Comparison of ENCODE assay signal across 27 mouse cellular contexts in the genomic region with DNA sequence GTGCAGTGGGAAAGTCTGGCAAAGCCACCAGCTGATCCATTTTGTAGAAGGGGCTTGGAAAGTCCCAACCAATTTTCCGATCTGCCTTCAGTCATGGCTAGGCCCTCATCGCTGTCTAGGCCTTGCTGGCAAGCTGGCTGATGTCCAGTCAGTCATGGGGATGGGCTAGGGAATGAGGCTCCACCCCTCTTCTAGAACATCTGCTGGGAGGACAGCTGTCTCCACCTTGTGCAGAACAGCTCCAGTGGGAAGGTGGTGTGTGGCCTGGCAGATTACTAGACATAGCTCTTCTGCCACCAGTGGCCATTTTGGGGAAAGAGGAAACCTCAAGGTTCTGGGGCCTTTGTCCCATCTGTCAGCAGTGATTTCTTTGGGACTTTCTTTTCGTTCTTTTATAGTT. TPM values are rescaled to one million over a fixed set of nuclear protein-coding genes. Genes with fewer than 3 reads are reported as not detected.
A peak's percentile ranks its signal among the peaks of the same experiment; 100 is the strongest.
DNase-seq lines count a peak whose midpoint lies in the region; ATAC-seq and TF ChIP-seq lines count a peak whose summit lies in the region.
"Had no signal": no experiment of that assay in that cellular context is flagged by ENCODE, and none has a peak within 500 bp of the region (broad histone marks: within the 10 kb centered on the region; RNA-seq: fewer than 3 reads in every experiment).

No protein-coding gene starts in this region.

- H3K27me3 ChIP-seq in heart, adult 2 months (ENCODE audit: control insufficient read depth, insufficient read depth, low read length): no peaks in the 10 kb centered on the region
- H3K27me3 ChIP-seq in heart, embryonic 12.5 days (replicated peaks): peaks cover 18% of the 10 kb centered on the region
- H3K27me3 ChIP-seq in embryonic facial prominence, embryonic 15.5 days: no peaks in the 10 kb centered on the region
- H3K27me3 ChIP-seq in stomach, postnatal 0 days (ENCODE audit: control insufficient read depth, insufficient read depth, low read length): no peaks in the 10 kb centered on the region
- H3K27me3 ChIP-seq in hindbrain, embryonic 16.5 days (replicated peaks; ENCODE audit: control insufficient read depth, insufficient read depth, low read length): no peaks in the 10 kb centered on the region
- H3K27me3 ChIP-seq: forebrain, embryonic 15.5 days had no signal

- no peaks in the 10 kb centered on the region for H3K79me2 ChIP-seq in heart, adult 2 months (replicated peaks; ENCODE audit: control insufficient read depth, insufficient read depth, low read length)

- TF ChIP-seq EP300 in heart, adult 2 months (IDR thresholded peaks at IDR 0.05; ENCODE audit: insufficient read depth, low read depth, low read length): no peak
- TF ChIP-seq EP300 in stomach, postnatal 0 days (optimal IDR thresholded peaks at IDR 0.05): no peak

- H3K27ac ChIP-seq in heart, adult 2 months: no peak overlapping the region
- no peak overlapping the region for H3K27ac ChIP-seq in heart, embryonic 12.5 days (ENCODE audit: poor library complexity, severe bottlenecking)
- H3K27ac ChIP-seq in embryonic facial prominence, embryonic 15.5 days (replicated peaks): 0 out of 2 replicates have a peak overlapping the region, but pooled peaks have one; percentile 12
- H3K27ac ChIP-seq in stomach, postnatal 0 days (replicated peaks): no peak overlapping the region
- no peak overlapping the region for H3K27ac ChIP-seq in hindbrain, embryonic 16.5 days (ENCODE audit: low read depth, low read length)
- H3K27ac ChIP-seq: embryonic facial prominence, embryonic 13.5 days; forebrain, embryonic 15.5 days; hindbrain, embryonic 10.5 days; hindbrain, postnatal 0 days; midbrain, embryonic 13.5 days had no signal

- intact Hi-C loops in heart, adult 2 months (cut with DNase I): no loop called here
- intact Hi-C loops in heart, postnatal 14 days (cut with DNase I): no loop called here

- no peaks in the 10 kb centered on the region for H3K4me1 ChIP-seq in heart, adult 2 months (ENCODE audit: control insufficient read depth, insufficient read depth, low read length)
- no peaks in the 10 kb centered on the region for H3K4me1 ChIP-seq in heart, embryonic 12.5 days (replicated peaks)
- H3K4me1 ChIP-seq in embryonic facial prominence, embryonic 15.5 days: peaks cover 15% of the 10 kb centered on the region; the same call in 1 of the 2 replicates
- no peaks in the 10 kb centered on the region for H3K4me1 ChIP-seq in stomach, postnatal 0 days (replicated peaks; ENCODE audit: control insufficient read depth, insufficient read depth)
- H3K4me1 ChIP-seq in hindbrain, embryonic 16.5 days (ENCODE audit: control insufficient read depth, insufficient read depth, low read depth, low read length): no peaks in the 10 kb centered on the region
- H3K4me1 ChIP-seq: megakaryocyte, embryonic 14.5 days had no signal

- no peaks in the 10 kb centered on the region for H3K36me3 ChIP-seq in heart, adult 2 months (ENCODE audit: control insufficient read depth, insufficient read depth, low read length)
- H3K36me3 ChIP-seq in heart, embryonic 12.5 days: no peaks in the 10 kb centered on the region
- H3K36me3 ChIP-seq in embryonic facial prominence, embryonic 15.5 days: no peaks in the 10 kb centered on the region
- no peaks in the 10 kb centered on the region for H3K36me3 ChIP-seq in stomach, postnatal 0 days (ENCODE audit: control insufficient read depth, insufficient read depth, low read length)
- no peaks in the 10 kb centered on the region for H3K36me3 ChIP-seq in hindbrain, embryonic 16.5 days (ENCODE audit: control insufficient read depth, insufficient read depth, low read length)
- H3K36me3 ChIP-seq: embryonic facial prominence, embryonic 13.5 days; forebrain, embryonic 15.5 days; hindbrain, embryonic 10.5 days; midbrain, embryonic 13.5 days had no signal

- no peak for TF ChIP-seq POLR2A in heart, adult 2 months (IDR thresholded peaks at IDR 0.05; ENCODE audit: insufficient read depth, low read depth, low read length)

- no peak overlapping the region for H3K4me2 ChIP-seq in heart, embryonic 12.5 days
- no peak overlapping the region for H3K4me2 ChIP-seq in embryonic facial prominence, embryonic 15.5 days (replicated peaks)
- no peak overlapping the region for H3K4me2 ChIP-seq in stomach, postnatal 0 days (replicated peaks; ENCODE audit: low read depth)
- H3K4me2 ChIP-seq in hindbrain, embryonic 16.5 days (ENCODE audit: low read length): no peak overlapping the region
- H3K4me2 ChIP-seq: embryonic facial prominence, embryonic 13.5 days; forebrain, embryonic 15.5 days; liver, embryonic 11.5 days; midbrain, embryonic 13.5 days had no signal

- 77% methylated on average over 3 of the region's 3 CpGs for WGBS in heart, adult 2 months
- 74% methylated on average over 3 of the region's 3 CpGs for WGBS in heart, embryonic 12.5 days
- 62% methylated on average over 3 of the region's 3 CpGs for WGBS in embryonic facial prominence, embryonic 15.5 days
- WGBS in stomach, postnatal 0 days: 70% methylated on average over 3 of the region's 3 CpGs
- 82% methylated on average over 3 of the region's 3 CpGs for WGBS in hindbrain, embryonic 16.5 days

- H3K9me3 ChIP-seq in heart, embryonic 12.5 days (replicated peaks): no peaks in the 10 kb centered on the region
- no peaks in the 10 kb centered on the region for H3K9me3 ChIP-seq in embryonic facial prominence, embryonic 15.5 days (replicated peaks)
- H3K9me3 ChIP-seq in stomach, postnatal 0 days (ENCODE audit: control insufficient read depth, low read length): no peaks in the 10 kb centered on the region
- H3K9me3 ChIP-seq in hindbrain, embryonic 16.5 days (ENCODE audit: control insufficient read depth, low read length): no peaks in the 10 kb centered on the region
- H3K9me3 ChIP-seq: embryonic facial prominence, embryonic 13.5 days; forebrain, embryonic 15.5 days; hindbrain, embryonic 10.5 days; megakaryocyte, embryonic 14.5 days; midbrain, embryonic 13.5 days had no signal

- H3K4me3 ChIP-seq in heart, adult 2 months: no peak overlapping the region
- H3K4me3 ChIP-seq in heart, embryonic 12.5 days: no peak overlapping the region
- H3K4me3 ChIP-seq in embryonic facial prominence, embryonic 15.5 days (replicated peaks): no peak overlapping the region
- no peak overlapping the region for H3K4me3 ChIP-seq in stomach, postnatal 0 days (ENCODE audit: low read depth, low read length)
- no peak overlapping the region for H3K4me3 ChIP-seq in hindbrain, embryonic 16.5 days (ENCODE audit: low read length)
- H3K4me3 ChIP-seq: embryonic facial prominence, embryonic 13.5 days; forebrain, embryonic 15.5 days; hindbrain, embryonic 10.5 days; megakaryocyte, embryonic 14.5 days; midbrain, embryonic 13.5 days had no signal

- H3K9ac ChIP-seq in heart, adult 2 months (ENCODE audit: low read depth, low read length): no peak overlapping the region
- no peak overlapping the region for H3K9ac ChIP-seq in heart, embryonic 12.5 days
- no peak overlapping the region for H3K9ac ChIP-seq in embryonic facial prominence, embryonic 15.5 days
- no peak overlapping the region for H3K9ac ChIP-seq in stomach, postnatal 0 days (ENCODE audit: low read length)
- no peak overlapping the region for H3K9ac ChIP-seq in hindbrain, embryonic 16.5 days (ENCODE audit: low read depth, low read length)
- H3K9ac ChIP-seq: embryonic facial prominence, embryonic 13.5 days; forebrain, embryonic 15.5 days; liver, postnatal 0 days; midbrain, embryonic 13.5 days had no signal

- DNase-seq in heart, adult 2 months: peak; percentile 13 to 30
- DNase-seq in heart, postnatal 14 days: peak; percentile 22 to 29
- DNase-seq in stomach, postnatal 0 days (ENCODE audit: low spot score): peak; percentile 9
- DNase-seq in thymus, postnatal 14 days: no peak
- DNase-seq: adrenal gland, postnatal 10 days; cerebellum, adult 18-20 months; cerebellum, postnatal 14 days; gastrocnemius, postnatal 10 days; kidney, adult 9 months; kidney, postnatal 14 days; liver, postnatal 0 days; right cerebral cortex, postnatal 14 days; thymus, postnatal 25 days had no signal

- no peak for ATAC-seq in heart, embryonic 12.5 days (ENCODE audit: insufficient number of reproducible peaks, low FRiP score)
- ATAC-seq in embryonic facial prominence, embryonic 15.5 days (ENCODE audit: insufficient number of reproducible peaks, low FRiP score, low TSS enrichment, low read depth): no peak
- no peak for ATAC-seq in stomach, postnatal 0 days (ENCODE audit: low FRiP score, low TSS enrichment)
- no peak for ATAC-seq in hindbrain, embryonic 16.5 days
- ATAC-seq: forebrain, embryonic 15.5 days; hindbrain, postnatal 0 days; intestine, embryonic 16.5 days; liver, postnatal 0 days; midbrain, embryonic 13.5 days had no signal

- TF ChIP-seq CTCF in heart, adult 2 months (IDR thresholded peaks at IDR 0.05): no peak
- TF ChIP-seq CTCF in stomach, postnatal 0 days (IDR thresholded peaks at IDR 0.05; ENCODE audit: low read depth): no peak

RNA-seq across cellular contexts. Expression of a gene that starts 7.3 kb away (rescaled TPM):
- total RNA-seq in heart, adult 2 months (2021): not detected
- 0.14 TPM in 1 of 2 replicates, not detected in the other for polyA plus RNA-seq in heart, adult 2 months (2012; rRNA removed)
- 1.3 TPM in 2 replicates for polyA plus RNA-seq in heart, embryonic 12.5 days (2016; fragmentation: Nextera tagmentation; extraction: Ambion mirVana)
- 10.2 and 10.7 TPM in 2 replicates for polyA plus RNA-seq in embryonic facial prominence, embryonic 15.5 days (2015; fragmentation: Nextera tagmentation; extraction: Ambion mirVana)
- total RNA-seq in heart, postnatal 14 days (2021): under 1 TPM; 0.62 to 0.63 TPM
- 3.5 and 4.1 TPM in 2 replicates for polyA plus RNA-seq in stomach, postnatal 0 days (2015; fragmentation: Nextera tagmentation; extraction: Ambion mirVana)
- 20.1 and 26.6 TPM in 2 replicates for polyA plus RNA-seq in hindbrain, embryonic 16.5 days (2015; fragmentation: Nextera tagmentation; extraction: Ambion mirVana)
- total RNA-seq: MEL; monocyte, adult 5-6 weeks had no signal
- polyA plus RNA-seq: C2C12; liver, embryonic 11.5 days; liver, postnatal 0 days had no signal

RNA-seq across cellular contexts. Expression of a gene that starts 26.0 kb away (rescaled TPM):
- 10 to 100 TPM in 1 of 2 experiments, 1 to 10 TPM in 1; 9.0 to 10.2 TPM for total RNA-seq in heart, adult 2 months (2021)
- 7.8 and 11.1 TPM in 2 replicates for polyA plus RNA-seq in heart, adult 2 months (2012; rRNA removed)
- 17.0 and 18.2 TPM in 2 replicates for polyA plus RNA-seq in heart, embryonic 12.5 days (2016; fragmentation: Nextera tagmentation; extraction: Ambion mirVana)
- 25.0 and 26.0 TPM in 2 replicates for polyA plus RNA-seq in embryonic facial prominence, embryonic 15.5 days (2015; fragmentation: Nextera tagmentation; extraction: Ambion mirVana)
- total RNA-seq in heart, postnatal 14 days (2021): 10 to 100 TPM; 11.8 to 12.2 TPM
- polyA plus RNA-seq in stomach, postnatal 0 days (2015; fragmentation: Nextera tagmentation; extraction: Ambion mirVana): 12.3 and 13.4 TPM in 2 replicates
- polyA plus RNA-seq in hindbrain, embryonic 16.5 days (2015; fragmentation: Nextera tagmentation; extraction: Ambion mirVana): 37.8 and 40.1 TPM in 2 replicates
